Mouse (Mus musculus): Measurements from ENCODE around the gene Necab3. TPM values are rescaled to one million over a fixed set of nuclear protein-coding genes. Genes with fewer than 3 reads are reported as not detected.

Necab3 gene
- polyA plus RNA-seq, 1 experiment from 2014 or later: 2.8 TPM

GRCm38 (mm10) chr2:154593025-154593424 is 34.3 kb upstream of the Necab3 start:
- 71% methylated on average over 3 of the region's 3 CpGs for WGBS
- H3K36me3 ChIP-seq (ENCODE audit: insufficient read depth, low read length): peaks cover 13% of the 10 kb centered on the region; the same call in 1 of the 2 replicates
- no peaks in the 10 kb centered on the region for H3K4me1 ChIP-seq (ENCODE audit: insufficient read depth, low read length)
- no peaks in the 10 kb centered on the region for H3K27me3 ChIP-seq (ENCODE audit: insufficient read depth, low read length)
- no peak overlapping the region for H3K27ac ChIP-seq (ENCODE audit: low read length)
- no peak overlapping the region for H3K4me2 ChIP-seq (replicated peaks; ENCODE audit: low read depth, low read length)
- no peaks in the 10 kb centered on the region for H3K9me3 ChIP-seq (ENCODE audit: low read length)
- ATAC-seq (ENCODE audit: low FRiP score, low TSS enrichment): no peak
- H3K9ac ChIP-seq (replicated peaks; ENCODE audit: low read length): no peak overlapping the region
- H3K4me3 ChIP-seq (ENCODE audit: low read length): no peak overlapping the region

GRCm38 (mm10) chr2:154591239-154591638 is 32.5 kb upstream of the Necab3 start:
- Histone ChIP-seq H3K27ac (ENCODE audit: low read length) (no peak overlapping the region), H3K36me3 (ENCODE audit: insufficient read depth, low read length) (peaks cover 26% of the 10 kb centered on the region), H3K9me3 (ENCODE audit: low read length) (no peaks in the 10 kb centered on the region), H3K4me2 (replicated peaks; ENCODE audit: low read depth, low read length) (no peak overlapping the region), H3K4me1 (ENCODE audit: insufficient read depth, low read length) (no peaks in the 10 kb centered on the region), H3K9ac (replicated peaks; ENCODE audit: low read length) (no peak overlapping the region), H3K4me3 (ENCODE audit: low read length) (no peak overlapping the region), H3K27me3 (ENCODE audit: insufficient read depth, low read length) (no peaks in the 10 kb centered on the region)
- no peak for ATAC-seq (ENCODE audit: low FRiP score, low TSS enrichment)
- WGBS: 80% methylated on average over 3 of the region's 3 CpGs

- H3K4me2 ChIP-seq (replicated peaks; ENCODE audit: low read depth, low read length): no peak overlapping the region
- H3K27me3 ChIP-seq (ENCODE audit: insufficient read depth, low read length): no peaks in the 10 kb centered on the region
- no peak overlapping the region for H3K9ac ChIP-seq (replicated peaks; ENCODE audit: low read length)
- H3K9me3 ChIP-seq (ENCODE audit: low read length): no peaks in the 10 kb centered on the region
- peaks cover 5% of the 10 kb centered on the region; the same call in 1 of the 2 replicates for H3K4me1 ChIP-seq (ENCODE audit: insufficient read depth, low read length)
- ATAC-seq (ENCODE audit: low FRiP score, low TSS enrichment): no peak
- no peak overlapping the region for H3K27ac ChIP-seq (ENCODE audit: low read length)
- H3K36me3 ChIP-seq (ENCODE audit: insufficient read depth, low read length): peaks cover 19% of the 10 kb centered on the region
- no peak overlapping the region for H3K4me3 ChIP-seq (ENCODE audit: low read length)
- 87% methylated on average over 4 of the region's 4 CpGs for WGBS
Measured at GRCm38 (mm10) chr2:154589051-154589450, 30.4 kb upstream of the Necab3 start.

GRCm38 (mm10) chr2:154586405-154586804 is 27.7 kb upstream of the Necab3 start:
- no peaks in the 10 kb centered on the region for H3K27me3 ChIP-seq (ENCODE audit: insufficient read depth, low read length)
- H3K4me3 ChIP-seq (ENCODE audit: low read length): no peak overlapping the region
- peaks cover 7% of the 10 kb centered on the region; the same call in 1 of the 2 replicates for H3K4me1 ChIP-seq (ENCODE audit: insufficient read depth, low read length)
- peaks cover 13% of the 10 kb centered on the region for H3K36me3 ChIP-seq (ENCODE audit: insufficient read depth, low read length)
- no peak overlapping the region for H3K27ac ChIP-seq (ENCODE audit: low read length)
- no peak overlapping the region for H3K4me2 ChIP-seq (replicated peaks; ENCODE audit: low read depth, low read length)
- no peak for ATAC-seq (ENCODE audit: low FRiP score, low TSS enrichment)
- WGBS: 74% methylated on average over 5 of the region's 5 CpGs
- no peaks in the 10 kb centered on the region for H3K9me3 ChIP-seq (ENCODE audit: low read length)
- H3K9ac ChIP-seq (replicated peaks; ENCODE audit: low read length): no peak overlapping the region

DNA sequence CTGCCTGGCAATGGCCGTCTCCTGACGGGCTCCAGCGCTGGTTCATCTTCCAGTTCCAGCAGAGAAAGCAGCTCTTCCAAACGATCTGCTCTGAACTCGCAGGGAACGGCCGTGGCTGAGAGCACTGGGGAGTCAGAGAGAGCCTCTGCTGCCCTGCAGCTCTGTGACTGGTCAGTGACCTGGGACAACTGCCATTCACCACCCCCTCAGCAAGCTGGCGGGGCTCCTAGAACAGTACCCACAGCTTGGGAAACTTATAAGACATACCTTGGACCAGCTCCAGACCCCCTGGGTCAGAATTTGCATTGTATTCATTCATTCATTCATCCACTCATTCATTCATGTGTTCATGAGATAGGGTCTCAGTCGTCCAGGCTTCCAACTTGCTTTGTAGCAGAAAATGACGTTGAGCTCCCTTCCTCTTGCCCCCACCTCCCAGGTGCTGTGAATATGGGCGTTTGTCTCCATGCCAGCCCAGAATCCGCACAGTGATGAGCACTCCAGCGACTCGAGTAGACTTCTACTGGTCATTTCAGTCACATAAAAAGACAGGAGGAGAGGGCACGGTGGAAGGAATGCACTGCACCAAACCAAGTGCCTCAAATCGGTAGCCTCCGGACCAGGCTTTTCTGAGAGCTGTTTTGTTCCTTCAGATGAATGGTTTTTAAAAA is 26.4 kb upstream of the Necab3 start:
- 63% methylated on average over 17 of the region's 17 CpGs for WGBS

DNA sequence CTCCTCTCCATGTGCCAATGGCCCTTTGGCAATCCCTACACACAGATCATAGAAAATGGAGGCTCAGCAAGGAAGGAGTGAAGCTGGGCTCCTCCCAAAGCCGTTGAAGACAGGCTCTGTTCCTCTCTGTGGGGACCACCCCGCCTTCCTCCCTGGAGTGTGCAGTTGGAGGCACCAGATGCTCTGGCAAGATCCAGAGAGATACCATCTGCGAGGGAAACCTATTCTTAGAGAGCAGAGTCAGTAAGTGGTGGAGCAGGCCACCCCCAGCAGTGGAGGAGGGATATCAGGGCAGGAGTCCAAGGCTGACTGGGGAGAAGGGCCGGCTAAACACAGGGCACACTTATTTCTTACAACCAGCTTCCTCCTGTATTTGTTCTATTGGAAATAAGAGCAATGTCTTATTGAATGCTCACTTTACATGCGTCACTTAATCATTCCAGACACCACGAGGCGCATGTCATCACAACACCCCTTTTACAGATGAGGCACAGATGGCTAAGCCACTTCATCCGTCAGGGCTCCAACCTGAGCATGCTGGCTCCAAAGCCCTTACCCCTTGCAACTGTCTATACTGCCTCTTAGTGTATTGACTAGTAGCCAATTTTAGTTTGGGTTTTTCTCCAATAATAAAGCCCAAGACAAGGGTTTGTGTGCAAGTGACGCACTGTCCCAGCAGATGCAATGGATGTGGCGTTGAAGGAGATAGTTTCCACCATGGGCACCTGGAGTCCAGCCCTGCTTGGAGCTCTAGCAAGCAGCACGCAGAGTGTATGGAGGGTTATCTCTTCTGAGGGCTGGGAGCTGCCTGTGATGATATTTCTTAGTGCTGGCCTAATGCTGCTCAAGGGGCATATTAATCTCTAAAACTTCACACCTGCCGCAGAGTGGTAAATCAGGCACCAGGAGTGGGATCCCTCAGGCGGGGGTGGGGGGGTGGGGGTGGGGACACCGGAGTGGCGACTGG is 25.5 kb upstream of the Necab3 start:
- no peak overlapping the region for H3K9ac ChIP-seq (replicated peaks; ENCODE audit: low read length)
- H3K27me3 ChIP-seq (ENCODE audit: insufficient read depth, low read length): no peaks in the 10 kb centered on the region
- H3K9me3 ChIP-seq (ENCODE audit: low read length): no peaks in the 10 kb centered on the region
- no peak overlapping the region for H3K4me2 ChIP-seq (replicated peaks; ENCODE audit: low read depth, low read length)
- peaks cover 7% of the 10 kb centered on the region; the same call in 1 of the 2 replicates for H3K4me1 ChIP-seq (ENCODE audit: insufficient read depth, low read length)
- peaks cover 13% of the 10 kb centered on the region for H3K36me3 ChIP-seq (ENCODE audit: insufficient read depth, low read length)
- 68% methylated on average over 15 of the region's 15 CpGs for WGBS
- no peak overlapping the region for H3K27ac ChIP-seq (ENCODE audit: low read length)
- H3K4me3 ChIP-seq (ENCODE audit: low read length): no peak overlapping the region
- no peak for ATAC-seq (ENCODE audit: low FRiP score, low TSS enrichment)

More for the DNA sequence above, 26.4 kb upstream of the Necab3 start:
- Histone ChIP-seq H3K4me3 (ENCODE audit: low read length) (no peak overlapping the region), H3K4me1 (ENCODE audit: insufficient read depth, low read length) (peaks cover 7% of the 10 kb centered on the region; the same call in 1 of the 2 replicates), H3K36me3 (ENCODE audit: insufficient read depth, low read length) (peaks cover 13% of the 10 kb centered on the region), H3K4me2 (replicated peaks; ENCODE audit: low read depth, low read length) (no peak overlapping the region), H3K27ac (ENCODE audit: low read length) (no peak overlapping the region), H3K9ac (replicated peaks; ENCODE audit: low read length) (no peak overlapping the region), H3K27me3 (ENCODE audit: insufficient read depth, low read length) (no peaks in the 10 kb centered on the region), H3K9me3 (ENCODE audit: low read length) (no peaks in the 10 kb centered on the region)
- ATAC-seq (ENCODE audit: low FRiP score, low TSS enrichment): no peak

GRCm38 (mm10) chr2:154581421-154581820 is 22.7 kb upstream of the Necab3 start:
- peaks cover 1% of the 10 kb centered on the region for H3K36me3 ChIP-seq (ENCODE audit: insufficient read depth, low read length)
- peaks cover 13% of the 10 kb centered on the region for H3K4me1 ChIP-seq (ENCODE audit: insufficient read depth, low read length)
- no peak overlapping the region for H3K4me3 ChIP-seq (ENCODE audit: low read length)
- ATAC-seq (ENCODE audit: low FRiP score, low TSS enrichment): no peak
- H3K9me3 ChIP-seq (ENCODE audit: low read length): no peaks in the 10 kb centered on the region
- no peak overlapping the region for H3K27ac ChIP-seq (ENCODE audit: low read length)
- no peak overlapping the region for H3K9ac ChIP-seq (replicated peaks; ENCODE audit: low read length)
- H3K4me2 ChIP-seq (replicated peaks; ENCODE audit: low read depth, low read length): no peak overlapping the region
- H3K27me3 ChIP-seq (ENCODE audit: insufficient read depth, low read length): no peaks in the 10 kb centered on the region
- WGBS: 100% methylated on average over 1 of the region's 1 CpGs

DNA sequence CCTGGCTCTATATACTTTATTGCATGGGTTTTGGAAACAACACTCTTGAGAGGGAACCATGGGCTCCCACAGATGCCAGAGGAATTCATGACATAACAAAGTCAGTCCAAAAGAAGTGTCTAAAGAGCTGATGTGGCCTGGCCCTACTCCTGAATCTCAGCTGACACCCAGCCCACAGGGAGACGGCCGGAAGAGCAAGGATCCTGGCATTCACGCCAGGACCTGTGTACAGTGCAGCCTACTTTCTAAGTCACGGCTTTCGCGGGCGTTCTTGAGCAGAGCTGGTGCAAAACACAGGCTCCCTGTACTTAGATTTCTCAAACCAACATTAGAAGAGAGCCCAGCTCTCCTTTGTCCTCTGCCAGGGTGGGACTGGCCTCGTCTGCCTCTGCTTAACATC is 21.9 kb upstream of the Necab3 start:
- peaks cover 13% of the 10 kb centered on the region for H3K4me1 ChIP-seq (ENCODE audit: insufficient read depth, low read length)
- no peaks in the 10 kb centered on the region for H3K27me3 ChIP-seq (ENCODE audit: insufficient read depth, low read length)
- H3K27ac ChIP-seq (ENCODE audit: low read length): no peak overlapping the region
- no peaks in the 10 kb centered on the region for H3K36me3 ChIP-seq (ENCODE audit: insufficient read depth, low read length)
- no peak overlapping the region for H3K4me3 ChIP-seq (ENCODE audit: low read length)
- WGBS: 75% methylated on average over 8 of the region's 8 CpGs
- H3K9me3 ChIP-seq (ENCODE audit: low read length): no peaks in the 10 kb centered on the region
- H3K9ac ChIP-seq (replicated peaks; ENCODE audit: low read length): no peak overlapping the region
- no peak overlapping the region for H3K4me2 ChIP-seq (replicated peaks; ENCODE audit: low read depth, low read length)
- no peak for ATAC-seq (ENCODE audit: low FRiP score, low TSS enrichment)

DNA sequence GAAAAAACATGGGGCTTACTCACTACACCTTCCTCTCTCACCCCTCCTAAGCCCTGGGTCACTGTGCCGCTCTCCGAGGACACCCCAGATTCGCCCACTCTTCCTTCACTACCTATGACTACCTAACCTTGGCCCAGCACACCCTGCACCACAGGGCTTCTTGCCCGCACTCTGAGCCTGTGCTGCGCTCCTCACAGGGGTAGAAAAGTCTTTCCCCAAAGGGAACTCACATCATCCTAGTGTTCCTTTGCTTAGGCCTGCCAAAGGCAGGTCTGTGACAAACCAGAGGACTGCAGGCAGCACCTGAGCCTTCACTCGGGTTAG is 19.0 kb upstream of the Necab3 start:
- WGBS: 88% methylated on average over 6 of the region's 6 CpGs
- H3K27me3 ChIP-seq (ENCODE audit: insufficient read depth, low read length): no peaks in the 10 kb centered on the region
- H3K27ac ChIP-seq (ENCODE audit: low read length): no peak overlapping the region
- H3K9ac ChIP-seq (replicated peaks; ENCODE audit: low read length): no peak overlapping the region
- no peaks in the 10 kb centered on the region for H3K9me3 ChIP-seq (ENCODE audit: low read length)
- no peak for ATAC-seq (ENCODE audit: low FRiP score, low TSS enrichment)
- H3K4me1 ChIP-seq (ENCODE audit: insufficient read depth, low read length): peaks cover 5% of the 10 kb centered on the region; the same call in 1 of the 2 replicates
- H3K4me2 ChIP-seq (replicated peaks; ENCODE audit: low read depth, low read length): no peak overlapping the region
- no peak overlapping the region for H3K4me3 ChIP-seq (ENCODE audit: low read length)
- no peaks in the 10 kb centered on the region for H3K36me3 ChIP-seq (ENCODE audit: insufficient read depth, low read length)

All from kidney, embryonic 16.5 days (tissue).